Mouse (Mus musculus): ENCODE measurements around the gene Birc5. TPM values are rescaled to one million over a fixed set of nuclear protein-coding genes. Genes with fewer than 3 reads are reported as not detected.

Birc5 gene
- total RNA-seq, 2 experiments from 2014 or later, result 83.4 to 178 TPM

DNA sequence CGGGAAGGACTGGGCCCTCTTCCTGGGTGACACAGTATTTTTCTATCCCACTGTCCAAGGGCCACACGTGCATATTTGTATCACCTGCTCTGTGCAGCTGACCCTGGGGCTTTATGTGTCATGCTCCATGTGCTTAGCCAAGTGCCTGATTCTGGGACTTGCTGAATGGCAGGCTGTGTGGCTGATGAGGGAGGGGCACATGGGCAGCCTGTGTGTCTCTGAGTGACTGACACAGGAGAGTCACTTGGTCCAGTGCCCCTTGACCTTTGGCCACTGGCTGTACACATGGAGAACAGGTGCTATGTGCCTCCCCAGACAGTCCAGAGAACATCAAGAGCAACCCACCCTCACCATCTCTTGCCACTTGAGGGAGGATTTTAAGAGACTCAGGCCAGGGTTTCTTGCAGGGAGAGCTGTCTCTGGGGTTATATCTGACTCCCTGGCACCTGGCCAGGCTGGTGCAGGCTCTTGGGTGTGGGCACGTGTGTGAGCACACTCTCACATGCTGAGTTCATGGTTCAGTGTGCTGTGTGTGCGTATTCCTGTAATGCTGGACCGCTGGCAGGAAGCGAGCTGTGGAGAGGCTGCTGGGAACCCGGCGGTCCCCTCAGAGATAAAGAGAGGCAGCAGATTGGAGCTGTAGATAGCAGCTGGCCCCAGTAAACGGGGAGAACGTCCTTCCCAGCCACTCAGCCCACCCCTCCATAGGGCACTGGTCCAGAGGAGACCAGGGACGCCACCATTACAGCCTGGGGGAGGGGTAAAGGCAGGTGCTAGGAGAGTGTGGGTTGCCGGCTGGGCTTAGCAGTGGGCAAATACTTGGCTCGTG, 29.1 kb downstream of the Birc5 start:
- no peak for ATAC-seq (replicated peaks; ENCODE audit: low FRiP score, poor library complexity, severe bottlenecking)

DNA sequence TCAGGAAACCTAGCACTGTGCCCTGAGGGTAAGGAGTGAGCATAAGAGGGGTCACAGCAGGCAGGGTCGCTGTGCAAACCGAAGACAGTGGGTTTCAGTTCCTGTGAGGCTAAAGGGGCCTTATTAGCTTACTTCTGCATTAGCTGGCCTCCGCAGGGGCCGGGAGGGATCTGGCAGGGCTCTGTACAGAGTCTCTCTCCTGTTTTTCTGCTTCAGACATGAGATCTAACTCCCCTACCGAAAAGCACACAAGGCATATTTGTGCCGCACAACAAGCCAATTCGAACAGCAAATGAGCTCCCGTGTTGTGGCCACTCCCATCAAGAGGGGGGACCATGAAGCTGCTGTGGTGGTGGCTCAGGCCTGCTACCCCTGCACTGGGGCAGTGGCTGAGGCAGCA, 29.8 kb downstream of the Birc5 start:
- ATAC-seq (replicated peaks; ENCODE audit: low FRiP score, poor library complexity, severe bottlenecking), result no peak

DNA sequence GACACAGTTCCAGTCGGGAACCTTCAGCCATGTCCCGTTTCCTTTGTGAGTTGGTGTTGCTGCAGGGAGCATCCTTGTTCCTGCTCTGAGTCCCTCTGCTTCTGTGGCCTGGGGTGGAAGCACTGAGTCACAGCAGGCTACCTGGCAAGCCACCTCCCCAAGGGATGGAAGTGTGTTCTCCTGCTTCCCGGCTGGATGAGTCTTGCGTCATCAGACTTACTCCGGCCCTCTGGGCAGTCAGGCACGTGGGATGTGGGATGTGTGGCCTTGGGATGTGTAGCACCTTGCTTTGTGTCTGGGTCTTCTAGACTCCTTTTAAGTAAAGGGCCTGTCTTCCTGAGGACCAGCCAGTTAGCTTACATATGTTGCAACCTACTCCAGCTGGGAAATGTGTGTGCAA, 30.6 kb downstream of the Birc5 start:
- ATAC-seq (replicated peaks; ENCODE audit: low FRiP score, poor library complexity, severe bottlenecking), result no peak

GRCm38 (mm10) chr11:117880336-117880976, 31.4 kb downstream of the Birc5 start:
- ATAC-seq (replicated peaks; ENCODE audit: low FRiP score, poor library complexity, severe bottlenecking), result no peak

GRCm38 (mm10) chr11:117880977-117881358, 31.9 kb downstream of the Birc5 start:
- ATAC-seq (replicated peaks; ENCODE audit: low FRiP score, poor library complexity, severe bottlenecking), result no peak

GRCm38 (mm10) chr11:117881787-117882186, 32.7 kb downstream of the Birc5 start:
- no peak for ATAC-seq (replicated peaks; ENCODE audit: low FRiP score, poor library complexity, severe bottlenecking)

- no peak for ATAC-seq (replicated peaks; ENCODE audit: low FRiP score, poor library complexity, severe bottlenecking)
These were observed 33.2 kb downstream of the Birc5 start for GRCm38 (mm10) chr11:117882208-117882607.

DNA sequence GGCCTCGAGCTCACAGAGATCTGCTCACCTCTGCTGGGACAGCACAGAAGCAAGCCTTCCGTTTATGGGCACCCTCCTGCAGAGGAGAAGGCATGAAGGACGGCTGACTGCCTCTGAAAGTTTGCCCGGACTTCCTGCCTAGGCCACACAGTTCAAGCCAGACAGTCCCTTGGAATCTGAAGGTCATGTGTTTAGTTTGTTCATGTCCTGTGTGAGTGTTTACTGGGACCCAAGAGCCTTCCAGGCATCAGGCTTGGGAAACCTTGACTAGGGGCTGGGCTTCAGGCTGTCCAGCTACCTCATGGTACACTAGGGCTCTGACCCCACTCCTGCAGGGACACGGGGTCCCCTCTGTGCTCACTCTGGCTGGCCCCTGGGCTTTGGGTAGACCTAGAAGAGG, 36.9 kb downstream of the Birc5 start:
- ATAC-seq (replicated peaks; ENCODE audit: low FRiP score, poor library complexity, severe bottlenecking), result no peak

GRCm38 (mm10) chr11:117888168-117888852, 39.3 kb downstream of the Birc5 start:
- ATAC-seq (replicated peaks; ENCODE audit: low FRiP score, poor library complexity, severe bottlenecking), result no peak

DNA sequence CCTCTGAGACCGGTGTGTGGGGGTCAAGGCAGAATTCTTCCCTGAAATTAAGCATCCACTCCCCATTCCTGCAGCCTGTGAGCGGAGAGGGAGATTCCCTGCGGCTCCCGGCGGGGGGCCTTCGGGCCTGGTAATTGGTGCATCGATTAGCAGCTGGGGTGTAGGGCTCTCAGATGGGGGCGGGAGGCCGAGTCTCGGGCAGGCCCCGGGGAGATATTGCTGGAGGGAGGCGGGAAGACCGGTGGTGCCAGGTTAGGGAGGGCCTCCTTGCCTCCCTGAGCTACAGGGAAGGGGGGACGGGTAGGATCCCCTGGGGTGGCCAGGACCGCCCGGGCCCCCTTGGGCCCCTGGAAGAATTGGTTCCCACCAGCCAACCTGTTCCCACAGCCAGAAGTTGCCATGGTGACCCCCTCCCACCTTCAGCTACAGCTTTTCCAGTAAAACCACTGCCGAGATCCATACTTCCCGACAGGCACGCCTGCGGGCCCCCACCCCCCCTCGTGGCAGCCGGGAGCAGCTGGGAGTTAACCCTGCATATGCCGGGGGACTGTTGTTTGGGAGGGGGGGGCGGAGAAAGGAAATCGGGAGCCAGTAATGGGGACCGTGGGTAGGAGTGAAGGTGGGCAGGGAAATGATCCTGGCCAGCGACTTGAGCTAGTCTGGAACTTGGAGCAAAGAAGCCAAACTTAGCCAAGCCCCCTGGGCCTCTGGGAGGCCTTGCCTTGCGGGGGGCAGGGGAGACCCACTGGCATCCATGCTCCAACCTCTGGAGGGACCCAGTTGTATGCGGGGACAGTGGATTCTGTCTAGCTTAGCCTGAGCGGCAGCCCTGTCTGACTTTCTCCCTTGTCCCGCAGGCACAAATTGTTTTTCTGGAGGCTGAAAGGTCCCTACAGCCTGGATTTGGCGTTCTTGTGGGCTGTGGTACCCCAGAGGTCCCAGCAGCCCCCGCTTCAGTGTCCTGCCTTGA, 40.1 kb downstream of the Birc5 start:
- no peak for ATAC-seq (replicated peaks; ENCODE audit: low FRiP score, poor library complexity, severe bottlenecking)

GRCm38 (mm10) chr11:117889887-117890340, 40.9 kb downstream of the Birc5 start:
- no peak for ATAC-seq (replicated peaks; ENCODE audit: low FRiP score, poor library complexity, severe bottlenecking)

- no peak for ATAC-seq (replicated peaks; ENCODE audit: low FRiP score, poor library complexity, severe bottlenecking)
These were observed 41.6 kb downstream of the Birc5 start for GRCm38 (mm10) chr11:117890519-117891282.

DNA sequence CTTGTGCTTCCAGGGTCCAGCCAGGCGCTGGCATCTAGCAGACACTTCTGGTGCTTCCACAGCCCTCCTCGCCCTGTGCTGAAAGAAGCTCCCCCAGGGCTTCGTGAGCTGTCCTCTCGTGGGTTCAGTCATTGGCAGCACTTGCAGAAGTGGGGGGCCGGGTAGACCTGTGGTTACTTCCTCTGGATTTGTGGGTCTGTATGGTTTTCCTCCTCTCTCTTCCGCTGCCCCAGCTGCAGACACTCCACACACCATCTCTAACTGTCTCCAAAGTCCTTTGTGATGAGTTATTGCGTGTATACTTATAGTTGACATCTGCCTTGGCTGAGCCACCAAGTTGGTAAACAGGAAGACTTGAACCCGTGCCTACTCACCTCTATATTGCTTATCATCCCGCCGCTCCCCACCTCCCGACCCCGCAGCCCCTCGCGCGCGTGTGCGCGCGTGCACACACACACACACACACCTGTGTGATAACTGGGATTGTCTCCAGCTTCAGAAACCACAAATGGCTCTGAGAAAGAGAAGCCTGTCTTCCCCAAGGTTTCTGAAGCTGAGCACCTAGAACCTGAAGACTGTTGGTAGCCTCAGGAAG, 42.6 kb downstream of the Birc5 start:
- no peak for ATAC-seq (replicated peaks; ENCODE audit: low FRiP score, poor library complexity, severe bottlenecking)

- ATAC-seq (replicated peaks; ENCODE audit: low FRiP score, poor library complexity, severe bottlenecking), result no peak
These were observed 43.1 kb downstream of the Birc5 start for GRCm38 (mm10) chr11:117892199-117892598.

- ATAC-seq (replicated peaks; ENCODE audit: low FRiP score, poor library complexity, severe bottlenecking), result no peak
These were observed 45.6 kb downstream of the Birc5 start for GRCm38 (mm10) chr11:117894676-117895075.

GRCm38 (mm10) chr11:117896533-117896932, 47.5 kb downstream of the Birc5 start:
- ATAC-seq (replicated peaks; ENCODE audit: low FRiP score, poor library complexity, severe bottlenecking), result no peak; the same call in 1 of the 2 replicates

- ATAC-seq (replicated peaks; ENCODE audit: low FRiP score, poor library complexity, severe bottlenecking), result no peak
These were observed 53.2 kb downstream of the Birc5 start for GRCm38 (mm10) chr11:117902282-117902681.

DNA sequence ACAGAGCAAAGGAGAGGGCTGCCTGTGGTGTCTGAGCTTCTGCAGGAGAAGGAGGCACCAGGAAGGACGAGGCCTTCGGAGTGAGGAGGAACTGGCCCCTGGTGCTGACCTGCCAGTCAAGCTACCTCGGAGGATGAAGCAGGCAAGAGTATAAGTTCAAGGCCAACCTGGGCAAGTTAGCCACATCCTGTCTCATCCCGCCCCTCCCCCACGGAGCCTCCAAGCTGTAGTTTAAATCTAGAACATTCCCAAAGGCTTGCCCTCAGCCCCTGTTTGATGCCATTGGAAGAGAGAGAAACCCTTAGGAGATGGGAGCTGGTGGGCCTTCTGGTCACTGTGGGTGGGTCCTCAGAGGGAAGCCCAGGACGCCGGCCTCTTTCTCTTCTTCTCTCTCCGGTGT, 55.4 kb downstream of the Birc5 start:
- ATAC-seq (replicated peaks; ENCODE audit: low FRiP score, poor library complexity, severe bottlenecking), result no peak

All from erythroblast, adult 5-6 weeks (primary cell).